Mouse (Mus musculus): ENCODE measurements at regions not wholly inside any gene's neighbourhood (a gene's known extent, or its start where the extent isn't known, plus 50 kb on each side); places are given as distances from the start of the nearest gene placed in this dataset.

DNA sequence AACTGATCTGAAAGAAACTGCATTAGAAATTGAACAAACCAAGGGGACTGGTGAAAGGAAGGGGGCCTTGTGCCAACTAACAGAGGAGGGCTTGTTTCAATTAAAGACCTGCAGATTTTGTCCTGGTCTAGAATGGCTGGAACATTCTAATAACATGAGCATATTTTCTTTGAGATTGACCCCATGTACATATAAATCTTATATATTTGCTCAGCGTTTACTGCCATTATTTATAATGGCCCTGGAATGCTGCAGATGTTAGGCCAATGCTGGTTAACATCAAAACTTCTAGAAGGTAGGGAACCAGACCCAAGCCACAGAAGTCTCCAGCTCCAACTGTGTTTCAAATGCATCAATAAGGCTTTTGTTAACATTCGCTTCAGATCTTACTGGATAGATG, 326.4 kb downstream of the Tns1 start:
- DNase-seq, result no peak

DNA sequence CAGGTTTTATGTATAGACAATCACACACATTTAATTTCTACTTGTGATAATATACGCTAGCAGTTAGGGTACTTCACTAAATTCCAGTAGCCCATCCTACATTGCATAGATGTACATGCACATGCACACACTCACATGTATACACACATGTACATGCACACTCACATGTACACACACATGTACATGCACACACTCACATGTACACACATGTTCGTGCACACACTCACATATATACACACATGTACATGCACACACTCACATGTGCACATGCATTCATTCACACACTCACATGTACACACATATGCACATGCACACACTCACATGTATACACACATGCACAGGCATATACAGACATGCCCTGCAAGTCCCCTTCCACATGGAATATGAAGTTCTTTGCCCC, 326.8 kb downstream of the Tns1 start:
- no peak for DNase-seq

DNA sequence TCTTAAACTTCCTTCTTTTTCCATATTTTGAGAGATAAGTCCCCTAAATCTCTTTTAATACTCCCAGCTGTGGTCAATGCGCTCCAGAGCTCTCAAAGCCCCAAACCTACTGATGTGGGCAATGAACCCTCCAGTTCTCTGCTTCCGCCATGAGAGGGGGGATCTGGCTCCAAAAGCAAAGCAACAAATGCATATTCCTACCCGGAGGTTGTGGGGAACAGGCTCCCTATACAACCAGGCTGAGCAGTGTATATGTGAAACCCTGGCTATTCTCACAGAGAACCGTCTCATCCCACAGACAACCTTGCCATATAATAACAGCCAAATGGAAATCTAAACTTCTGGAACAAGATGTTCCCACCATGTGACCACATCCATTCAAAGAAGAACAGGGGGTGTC, 330.4 kb downstream of the Tns1 start:
- no peak for DNase-seq

DNA sequence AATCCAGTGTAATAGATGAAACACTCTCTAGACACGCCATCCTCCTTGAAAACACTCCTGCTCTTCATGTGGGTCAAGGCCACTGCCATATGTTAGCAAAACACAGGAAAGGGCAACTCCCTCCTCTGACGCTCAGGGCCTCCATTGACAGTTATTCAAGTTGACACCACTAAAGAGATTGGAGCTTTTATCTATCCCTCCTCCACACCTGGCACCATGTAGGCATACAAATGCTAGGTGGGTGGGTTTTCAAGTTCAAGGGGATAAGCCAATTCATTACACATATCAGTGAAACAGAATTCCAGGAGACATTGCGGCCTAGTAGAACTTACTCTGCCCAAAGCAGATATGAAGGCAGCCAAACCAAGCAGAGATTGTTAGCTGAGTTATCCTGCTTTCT, 331.0 kb downstream of the Tns1 start:
- DNase-seq, result peak; percentile 26

DNA sequence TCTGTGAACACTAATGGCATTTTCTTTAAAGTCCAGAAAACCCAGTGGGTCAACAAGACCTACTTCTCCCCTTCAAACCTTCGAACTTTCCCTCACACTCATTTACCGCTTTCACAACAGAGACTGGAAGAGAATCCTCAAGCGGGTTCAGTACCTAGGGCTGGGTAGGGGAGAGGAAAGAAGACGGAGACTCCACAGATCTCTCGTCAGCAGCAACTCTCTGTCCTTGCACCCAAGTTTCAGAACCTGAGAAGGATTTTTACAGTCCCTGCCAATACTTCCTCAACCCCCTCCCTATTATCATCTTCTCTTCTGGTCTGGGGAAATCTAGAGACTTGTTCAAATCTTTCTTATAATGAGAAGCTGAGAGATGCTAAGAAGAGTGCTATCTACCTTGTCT, 331.9 kb downstream of the Tns1 start:
- DNase-seq, result no peak

DNA sequence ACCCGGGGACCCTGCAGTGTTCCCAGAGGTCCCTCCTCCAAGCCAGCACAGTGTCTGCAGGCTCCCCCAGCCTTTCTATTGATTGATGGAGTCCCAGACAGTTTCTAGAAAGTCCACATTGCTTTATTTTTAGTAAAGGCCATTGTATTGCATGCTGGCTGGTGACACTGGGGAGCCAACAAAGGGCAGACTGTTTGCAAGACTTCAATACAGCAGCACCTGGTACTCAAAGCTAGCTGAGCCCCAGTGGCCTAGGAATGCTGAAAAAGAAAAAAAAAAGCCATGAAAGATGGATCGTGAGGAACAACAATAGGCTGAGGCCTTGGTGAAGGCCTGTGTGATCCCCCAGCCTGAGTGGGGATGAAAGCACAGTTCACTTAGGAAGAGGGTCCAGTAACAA, 336.6 kb downstream of the Tns1 start:
- no peak for DNase-seq

DNA sequence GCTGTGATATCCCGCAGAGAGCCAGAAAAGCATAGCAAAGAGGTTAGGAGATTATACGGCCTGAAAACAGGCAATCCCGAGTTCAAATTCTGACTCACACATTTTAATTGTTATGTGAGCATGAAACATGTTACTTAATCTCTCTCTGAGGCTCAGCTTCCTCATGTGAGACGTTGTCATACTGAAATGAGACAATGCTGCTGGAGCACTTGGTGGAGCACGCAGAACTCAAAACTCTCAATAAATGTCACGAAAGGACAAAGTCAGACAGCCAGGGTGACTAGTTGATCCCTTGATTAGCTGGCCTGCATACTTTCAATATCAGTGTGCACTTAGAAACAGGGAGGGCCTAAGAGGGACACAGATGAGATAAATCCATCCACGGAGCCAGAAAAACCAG, 337.0 kb downstream of the Tns1 start:
- DNase-seq, result no peak

DNA sequence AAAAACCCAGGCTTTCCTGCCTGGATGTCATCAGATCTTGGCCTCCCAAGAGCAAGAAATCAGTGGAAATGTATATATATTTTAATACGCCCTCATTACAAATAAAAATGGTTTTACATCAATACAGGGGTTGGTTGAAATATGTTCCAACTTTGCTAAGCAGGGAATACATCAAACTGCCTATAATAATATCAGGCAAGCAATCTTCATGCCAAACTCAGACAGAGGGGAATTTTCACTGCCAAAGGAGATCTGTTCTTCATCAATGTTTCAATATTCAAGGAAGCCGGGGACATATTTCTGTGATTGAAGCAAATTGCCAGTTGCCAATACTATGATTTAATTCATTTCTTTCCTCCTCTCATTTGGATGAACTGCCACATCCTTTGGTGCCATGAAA, 340.9 kb downstream of the Tns1 start:
- no peak for DNase-seq

DNA sequence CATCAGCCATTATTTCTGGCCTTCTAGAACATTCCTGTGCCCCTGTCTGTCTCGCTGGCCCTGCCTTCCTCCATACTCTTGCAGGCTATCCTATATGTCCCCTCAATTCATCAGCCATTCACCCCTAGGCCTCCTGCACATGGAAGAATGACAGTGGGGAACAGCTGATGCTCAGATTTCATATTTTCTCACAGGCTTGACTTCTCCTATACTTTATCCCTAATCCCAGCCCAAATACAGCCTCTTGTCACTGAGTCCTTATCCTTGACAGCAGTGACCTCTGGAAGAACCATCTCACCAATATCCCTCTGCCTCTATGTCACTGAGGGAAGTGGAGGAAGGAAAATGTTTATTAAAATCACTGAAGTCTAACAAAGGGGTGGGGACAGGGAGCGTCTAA, 341.4 kb downstream of the Tns1 start:
- DNase-seq, result no peak

DNA sequence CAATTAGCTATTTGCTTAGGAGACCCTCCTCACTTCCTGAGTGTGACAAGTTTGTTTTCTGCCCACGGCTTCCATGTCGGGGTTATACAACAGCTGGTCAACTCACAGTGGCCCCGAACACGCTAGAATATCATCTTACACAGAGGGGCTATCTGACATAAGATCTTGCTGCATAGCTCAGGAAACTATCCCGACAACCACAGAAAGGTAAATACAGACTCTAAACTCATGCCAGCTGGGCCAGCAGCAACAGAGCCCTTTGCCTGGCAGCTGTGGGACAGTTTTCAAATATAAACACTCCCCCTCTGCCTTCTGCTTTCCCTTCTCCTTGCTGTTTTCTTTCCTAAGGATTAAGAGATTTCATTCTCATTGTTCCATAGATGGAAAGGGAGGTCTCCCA, 352.5 kb downstream of the Tns1 start:
- no peak for DNase-seq

DNA sequence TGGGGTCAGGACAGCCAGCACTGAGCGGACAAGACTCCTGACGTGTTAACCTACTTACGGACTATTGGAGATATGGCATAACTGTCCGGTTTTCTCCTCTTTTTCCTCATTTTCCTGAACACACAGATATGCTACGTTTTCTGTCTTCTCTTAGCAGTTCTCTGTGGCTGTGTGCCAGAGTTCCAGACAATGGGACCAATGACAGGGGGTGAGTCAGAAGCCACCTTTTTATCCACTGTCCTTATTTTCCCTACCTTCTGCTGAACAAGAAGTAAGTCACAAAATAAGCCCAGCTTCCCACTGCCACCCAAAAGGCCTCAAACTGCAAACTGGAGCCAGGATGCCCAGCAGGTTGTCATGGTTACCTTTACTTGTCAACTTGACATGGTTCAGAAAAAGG, 353.6 kb downstream of the Tns1 start:
- DNase-seq, result no peak

DNA sequence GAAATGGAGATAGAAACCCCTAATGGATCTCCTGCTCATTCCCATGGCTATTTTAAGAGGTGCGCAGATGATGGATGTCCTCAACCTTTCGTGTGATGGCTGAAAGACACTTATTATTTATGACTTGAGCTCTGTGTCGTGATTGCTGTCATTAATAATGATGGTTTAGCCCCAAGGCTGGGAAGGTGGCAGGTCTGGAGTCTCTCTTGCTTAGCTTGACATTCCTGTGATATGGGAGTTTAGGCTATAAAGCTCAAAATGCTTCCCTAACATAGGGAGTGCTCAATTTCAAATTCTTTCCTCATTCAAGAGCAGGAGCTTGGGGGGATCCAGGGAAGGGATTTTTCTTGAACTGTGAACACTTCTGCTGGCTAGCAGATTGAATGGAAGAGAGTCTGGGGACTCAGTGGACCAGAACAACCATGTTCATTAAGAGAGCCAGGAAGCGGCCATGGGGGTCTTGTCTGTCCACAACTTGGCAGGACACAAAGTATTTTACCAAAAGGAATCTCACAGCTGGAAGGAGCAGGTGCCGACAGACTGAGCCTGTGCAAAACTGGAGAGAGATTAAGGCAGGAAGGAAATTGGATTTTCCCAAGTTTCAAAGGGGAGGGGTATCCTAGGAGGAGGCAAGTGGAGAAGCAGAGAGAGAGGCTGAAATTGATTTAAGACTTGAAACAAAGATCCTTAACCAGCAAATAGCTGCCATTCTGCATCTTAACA, 359.5 kb downstream of the Tns1 start:
- no peak for DNase-seq

DNA sequence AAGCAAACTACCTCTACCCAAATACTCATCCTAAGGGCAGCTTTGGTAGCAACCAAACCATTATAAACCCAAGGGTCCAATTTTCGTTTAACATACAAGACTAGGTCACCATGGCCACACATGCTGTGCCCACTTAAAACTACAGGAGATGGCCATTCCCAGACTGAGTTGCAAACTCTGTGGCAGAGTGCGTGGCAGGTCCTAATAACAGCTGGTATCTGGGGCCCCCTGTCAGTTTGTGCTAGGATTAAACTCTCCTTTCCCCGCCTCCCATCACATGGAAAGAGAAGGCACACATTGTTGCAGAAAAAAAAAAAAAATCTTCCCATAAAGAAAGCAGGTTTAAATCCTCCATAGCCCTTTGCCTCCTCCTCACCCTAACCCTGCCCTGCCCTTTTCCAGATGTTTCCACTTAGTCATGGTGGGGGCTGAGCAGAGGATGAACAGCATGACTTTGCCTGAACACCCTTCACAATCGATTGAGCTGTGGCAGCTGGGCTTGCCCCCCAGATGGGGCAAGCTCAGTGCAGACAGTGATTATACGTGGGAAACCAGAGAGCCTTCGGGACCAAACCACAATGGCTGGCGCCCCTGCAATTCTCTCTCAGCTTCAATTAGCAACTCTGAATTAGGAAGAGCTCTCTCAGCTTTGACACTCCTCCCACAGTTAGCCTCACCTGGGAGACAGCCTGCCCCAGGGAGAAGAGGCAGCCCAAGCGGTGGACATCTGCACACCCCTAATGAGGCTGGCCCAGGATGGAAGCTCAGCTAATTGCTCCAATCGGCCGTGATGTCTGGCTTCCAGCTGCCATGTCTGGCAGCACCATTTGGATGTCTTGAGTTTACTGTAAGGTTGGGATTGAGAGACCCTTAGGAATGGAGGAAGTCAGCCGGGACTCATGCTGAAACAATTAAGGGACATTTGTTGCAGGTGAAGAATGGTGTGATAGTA, 365.9 kb downstream of the Tns1 start:
- peak; percentile 2 for DNase-seq

DNA sequence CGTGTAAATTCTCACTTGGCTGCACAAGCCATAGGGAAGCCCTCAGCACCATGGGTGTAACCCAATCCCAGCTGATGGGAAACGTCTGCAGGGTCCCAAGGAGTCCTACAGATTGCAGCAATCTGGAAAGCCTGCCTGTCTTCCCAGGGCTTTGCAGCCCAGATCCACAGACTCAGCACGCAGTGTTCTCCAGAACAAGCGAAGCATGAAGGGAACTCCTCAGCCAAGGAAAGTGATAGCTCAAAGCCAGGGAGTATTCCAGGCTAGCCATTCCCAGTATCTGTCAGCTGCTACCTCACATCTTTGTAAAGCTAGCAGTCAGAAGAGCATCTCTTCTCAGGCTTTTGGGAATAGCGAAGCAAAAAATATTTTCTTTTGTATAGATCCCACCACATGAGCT, 368.5 kb downstream of the Tns1 start:
- no peak for DNase-seq

DNA sequence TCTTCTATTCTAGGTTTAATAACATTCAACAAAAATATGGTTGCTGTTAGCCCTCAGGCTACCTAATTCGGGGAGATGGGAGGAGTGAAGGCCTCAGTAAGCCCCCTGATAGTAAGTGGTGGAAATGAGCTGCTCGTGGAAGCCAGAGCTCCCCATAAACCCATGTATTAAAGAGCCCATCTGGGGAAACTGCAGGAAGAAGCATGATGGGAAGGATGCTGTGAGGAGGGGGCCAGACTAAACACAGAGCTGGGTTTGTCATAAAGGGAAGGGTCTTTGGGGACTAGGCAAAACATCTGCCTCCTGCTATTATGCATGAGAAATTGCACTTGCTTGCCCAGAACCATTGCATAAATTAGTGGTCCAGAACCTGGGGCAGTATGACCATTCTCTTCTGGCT, 369.3 kb downstream of the Tns1 start:
- DNase-seq, result no peak

DNA sequence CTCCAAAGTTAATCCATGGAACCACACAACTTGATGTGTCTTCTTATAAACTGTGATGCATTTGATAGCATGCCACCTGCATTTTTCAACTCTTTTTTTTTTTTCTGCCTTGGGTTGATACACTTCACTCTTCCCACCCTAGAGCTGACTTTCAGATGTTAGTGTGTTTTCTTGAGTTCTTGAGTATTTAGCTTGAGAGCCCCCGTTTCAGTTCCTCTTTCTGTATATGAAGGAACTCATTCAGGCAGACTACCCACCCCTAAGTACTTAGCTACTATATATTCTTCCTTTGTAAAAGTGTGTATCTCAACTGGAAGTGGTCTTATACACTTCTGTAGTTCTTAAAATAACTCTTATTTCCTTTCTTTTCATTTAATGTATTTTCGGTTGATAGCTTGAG, 371.1 kb downstream of the Tns1 start:
- DNase-seq, result no peak

DNA sequence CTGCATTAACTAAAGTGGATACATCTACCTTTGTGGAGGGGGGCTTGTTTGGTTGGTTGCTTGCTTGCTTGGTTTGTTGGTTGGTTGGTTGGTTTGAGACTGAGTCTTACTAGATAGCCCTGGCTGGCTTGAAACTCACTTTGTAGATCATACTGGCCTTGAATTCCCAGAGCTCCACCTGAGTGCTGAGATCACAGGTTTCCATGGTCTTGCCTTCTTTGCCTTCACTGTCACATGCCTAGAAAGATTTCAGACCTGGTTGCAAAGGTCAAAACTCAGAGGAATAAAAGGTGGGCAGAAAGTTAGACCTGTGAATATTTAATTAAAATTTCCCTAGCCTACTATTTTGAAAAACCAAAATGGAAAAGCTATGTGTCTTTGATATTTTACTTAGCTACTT, 375.5 kb downstream of the Tns1 start:
- DNase-seq, result no peak

DNA sequence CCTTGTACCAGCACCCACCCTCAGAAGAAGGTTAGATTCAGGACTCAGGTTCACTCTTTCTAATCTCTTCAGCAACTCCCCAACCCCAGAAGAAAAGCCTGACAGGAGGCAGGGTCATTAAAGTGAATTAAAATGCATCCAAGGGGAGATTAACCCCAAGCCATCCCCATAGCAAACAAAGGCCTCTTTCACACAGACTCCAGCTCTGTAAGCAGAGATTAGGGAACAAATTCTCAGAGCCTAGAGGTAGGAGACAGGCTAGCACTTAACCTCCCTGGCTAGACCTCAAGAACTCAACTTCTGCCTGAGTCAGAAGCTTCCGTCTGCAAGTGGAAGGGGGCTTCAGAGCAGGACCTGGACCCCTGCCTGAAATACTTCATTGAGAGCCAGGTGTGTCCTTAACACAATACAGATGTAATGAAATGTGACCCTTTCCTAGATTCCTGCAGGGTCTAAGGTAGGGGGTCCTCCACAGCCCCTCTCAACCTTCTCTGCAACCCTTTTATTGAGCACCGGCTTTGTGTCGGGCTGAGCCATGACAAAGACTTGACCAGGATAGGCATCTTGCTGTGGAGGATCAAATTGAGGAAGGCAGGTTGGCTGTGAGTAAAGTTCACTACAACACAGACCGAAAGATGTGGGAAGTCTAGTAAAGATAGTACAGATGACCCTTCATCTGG, 379.6 kb downstream of the Tns1 start:
- no peak for DNase-seq

DNA sequence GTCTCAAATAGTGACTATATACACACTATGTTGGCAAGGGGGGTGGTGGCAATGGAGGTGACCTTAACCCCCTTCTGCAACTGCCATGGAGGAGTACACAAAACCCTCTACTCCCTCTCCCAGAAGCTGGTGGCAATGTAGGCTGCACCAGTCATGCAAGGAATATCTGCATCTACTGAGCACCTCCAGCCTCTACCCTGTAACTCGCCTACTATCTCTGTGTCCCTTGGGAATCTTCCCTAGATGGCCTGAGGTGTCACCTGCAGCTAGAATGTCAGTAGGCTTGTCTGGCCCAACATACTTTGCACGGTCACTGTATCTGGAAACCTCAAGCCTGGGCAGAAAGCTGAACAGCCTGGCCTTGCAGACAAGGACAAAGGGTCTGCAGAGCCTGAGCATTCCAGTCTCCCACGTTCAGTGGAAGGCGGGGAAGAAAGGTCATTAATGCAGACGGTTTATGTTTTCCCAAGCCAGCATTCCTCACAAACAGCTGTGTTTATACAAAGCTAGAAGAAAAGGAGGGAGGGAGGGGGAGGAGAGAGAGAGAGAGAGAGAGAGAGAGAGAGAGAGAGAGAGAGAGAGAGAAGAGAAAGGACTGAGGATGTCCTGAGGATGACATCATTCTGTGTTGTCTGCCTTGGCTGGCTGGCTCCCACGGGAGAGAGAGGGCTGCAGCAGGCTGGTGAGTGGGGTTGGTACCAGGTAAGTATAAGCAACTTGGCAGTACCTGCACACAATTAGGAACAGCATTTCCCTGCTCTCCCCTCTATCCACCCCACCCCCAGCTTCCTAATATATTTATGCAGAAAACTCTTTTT, 380.3 kb downstream of the Tns1 start:
- no peak for DNase-seq

DNA sequence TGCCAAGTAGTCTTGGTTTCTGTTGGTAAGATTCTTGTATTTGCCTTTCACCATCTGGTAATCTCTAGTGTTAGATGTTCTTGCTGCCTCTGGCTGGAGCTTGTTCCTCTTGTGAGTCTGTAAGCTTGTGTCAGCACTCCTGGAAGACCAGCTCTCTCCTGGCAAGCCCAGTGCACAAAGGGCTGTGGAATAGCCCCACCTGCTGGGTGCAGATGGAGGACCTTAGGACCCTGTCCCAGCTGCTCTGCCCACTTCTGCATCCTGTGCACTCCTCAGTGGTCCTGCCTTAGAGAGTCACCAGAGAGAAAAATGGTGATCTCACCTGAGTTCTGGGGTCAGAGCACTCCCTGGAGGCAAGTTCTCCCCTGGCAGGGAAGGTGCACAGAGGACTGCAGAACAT, 387.2 kb downstream of the Tns1 start:
- peak; percentile 39 for DNase-seq

DNA sequence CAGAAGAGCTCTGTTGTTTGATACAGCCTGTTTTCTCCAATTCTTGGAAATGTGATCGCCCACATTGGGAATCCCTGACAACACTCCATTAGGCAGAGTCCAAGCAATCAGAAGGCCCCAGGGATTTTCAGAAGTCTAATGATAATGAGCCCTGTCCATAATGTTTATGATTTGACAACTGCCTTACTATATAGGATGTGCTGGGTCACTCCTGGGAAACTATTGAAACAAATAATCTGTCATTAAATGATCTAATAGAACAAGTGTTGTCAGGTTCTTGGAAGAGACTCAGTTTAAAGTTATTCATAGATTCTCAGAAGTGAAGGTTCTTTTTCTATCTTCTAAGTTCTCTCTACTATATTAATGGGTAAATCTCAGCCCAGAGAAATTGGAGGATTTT, 395.9 kb downstream of the Tns1 start:
- no peak for DNase-seq

DNA sequence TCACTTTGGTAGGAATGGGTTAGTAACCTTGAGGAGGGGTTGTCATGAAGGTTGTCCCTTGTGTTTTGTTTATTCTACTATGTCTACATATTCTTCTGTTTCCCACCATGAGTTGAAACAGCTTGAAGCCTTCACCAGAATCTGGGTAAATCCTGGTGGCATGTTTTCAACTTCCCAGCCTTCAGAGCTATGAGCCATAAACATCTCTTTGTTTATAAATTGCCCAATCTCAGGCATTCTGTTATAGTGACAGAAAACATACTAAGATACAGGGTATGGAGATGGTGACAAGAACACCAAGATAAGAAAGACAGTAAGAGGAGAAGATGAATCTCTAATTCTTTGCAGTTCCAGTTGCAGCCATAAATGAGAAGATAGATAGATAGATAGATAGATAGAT, 396.5 kb downstream of the Tns1 start:
- DNase-seq, result no peak

DNA sequence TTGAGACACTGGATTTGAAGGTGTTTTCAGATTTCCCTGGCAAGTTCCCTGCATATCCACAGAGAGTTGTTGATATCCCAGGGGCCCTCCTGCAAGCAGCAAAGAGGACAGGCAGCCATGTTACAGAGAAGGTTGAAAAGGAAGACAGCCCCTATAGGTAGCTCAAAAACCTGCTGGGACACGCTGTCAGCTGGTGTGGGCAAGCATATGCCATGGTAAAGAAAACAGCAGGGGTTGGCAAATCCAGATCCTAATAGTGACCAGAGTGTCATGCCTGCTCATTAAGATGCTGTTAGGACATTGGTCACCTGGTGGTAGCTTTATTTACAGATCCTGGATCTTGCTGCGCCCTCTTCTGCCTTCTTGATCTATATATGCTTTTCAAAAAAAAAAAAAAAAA, 397.6 kb downstream of the Tns1 start:
- DNase-seq, result no peak

Measured in lung, postnatal 36 days (tissue).